Mouse (Mus musculus) cerebellum, postnatal 4 days (tissue): Measurements from ENCODE around the gene Cnih3.

Experiments
- DNase-seq, 2 experiments: peaks; one replicate each; pipeline ENCODE4 v3.0.0; 2022; ENCODE audit warnings: low spot score in 2 of 2, mixed read lengths in 1 of 2

The Cnih3 gene

DNA sequence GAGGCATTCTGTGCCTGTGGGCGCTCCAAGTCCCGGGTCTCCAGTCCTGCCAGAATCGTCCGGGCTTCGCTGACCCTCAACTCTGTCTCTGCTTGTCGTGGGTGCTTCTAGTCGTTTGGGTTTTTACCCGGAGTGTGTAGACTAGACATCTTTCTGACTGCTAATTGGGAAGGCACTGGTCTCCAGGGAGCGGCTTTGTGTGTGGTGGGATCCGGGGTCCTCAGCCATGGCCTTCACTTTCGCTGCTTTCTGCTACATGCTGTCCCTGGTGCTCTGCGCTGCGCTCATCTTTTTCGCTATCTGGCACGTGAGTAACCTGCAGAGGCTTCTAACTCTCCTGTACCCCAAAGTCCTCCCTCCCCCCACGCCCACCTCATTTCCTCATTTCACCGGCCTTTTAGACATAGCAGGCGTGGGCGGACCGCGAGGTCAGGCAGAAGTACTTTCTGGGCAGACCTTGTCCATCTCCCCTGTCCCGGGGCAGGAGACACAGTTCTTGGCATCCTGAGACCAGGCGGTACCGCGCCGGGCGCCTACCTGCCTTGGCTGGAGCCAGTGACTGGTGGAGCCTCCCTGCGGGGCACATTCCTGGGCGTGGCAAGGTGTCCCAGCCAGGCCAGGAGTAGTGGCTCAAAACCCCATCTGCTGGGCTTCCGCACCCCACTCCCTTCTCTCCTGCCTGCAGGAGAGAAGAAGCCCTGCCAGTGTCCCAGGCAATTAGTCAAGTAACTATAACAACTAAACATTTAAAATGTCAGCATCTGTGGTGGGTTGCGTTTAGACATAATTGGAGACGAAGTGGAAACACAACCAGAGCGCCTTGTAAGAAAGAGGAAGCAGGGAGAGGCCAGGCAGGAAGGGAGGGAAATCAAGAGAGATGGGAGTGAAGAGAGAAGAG lies 1.0 kb downstream of the Cnih3 start:
- DNase-seq: peak in 1 of 2 experiments; percentile 19

DNA sequence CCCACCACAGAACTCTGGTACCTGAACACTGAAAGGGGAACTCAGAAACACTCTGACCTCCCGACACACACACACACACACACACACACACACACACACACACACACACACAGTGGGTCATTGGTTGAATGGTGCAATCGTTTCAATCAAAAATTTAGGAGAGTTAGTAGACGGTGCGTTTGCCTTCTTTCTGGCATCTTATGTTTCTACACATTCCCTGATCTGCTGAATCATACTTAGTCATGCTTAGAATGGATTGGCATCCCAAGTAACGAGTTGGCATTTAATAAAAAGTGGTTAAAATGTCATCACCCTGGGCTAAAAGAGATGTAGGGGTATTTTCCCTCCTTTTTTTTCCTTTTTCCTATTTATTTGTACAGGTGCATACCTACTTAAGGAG lies 3.3 kb downstream of the Cnih3 start:
- no peak for DNase-seq

DNA sequence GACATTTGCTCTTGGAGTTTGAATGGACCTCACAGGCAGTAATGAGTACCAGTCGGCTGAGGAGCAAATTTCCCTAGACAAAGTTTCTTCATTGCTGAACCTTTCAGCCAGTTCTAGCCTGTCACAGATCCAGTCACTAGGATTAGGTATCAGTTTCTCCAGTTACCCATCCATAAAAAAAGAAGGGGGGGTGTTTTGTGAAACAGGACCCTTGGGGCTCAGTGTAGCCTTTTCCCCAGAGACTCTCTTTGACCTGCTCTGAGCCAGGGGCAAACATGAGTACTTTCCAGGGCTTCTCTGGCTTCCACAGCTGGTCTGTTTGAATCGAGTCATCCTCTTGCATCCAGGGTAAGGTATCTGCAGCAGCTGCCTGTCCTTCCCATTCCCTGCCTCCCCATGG lies 5.4 kb downstream of the Cnih3 start:
- no peak for DNase-seq

DNA sequence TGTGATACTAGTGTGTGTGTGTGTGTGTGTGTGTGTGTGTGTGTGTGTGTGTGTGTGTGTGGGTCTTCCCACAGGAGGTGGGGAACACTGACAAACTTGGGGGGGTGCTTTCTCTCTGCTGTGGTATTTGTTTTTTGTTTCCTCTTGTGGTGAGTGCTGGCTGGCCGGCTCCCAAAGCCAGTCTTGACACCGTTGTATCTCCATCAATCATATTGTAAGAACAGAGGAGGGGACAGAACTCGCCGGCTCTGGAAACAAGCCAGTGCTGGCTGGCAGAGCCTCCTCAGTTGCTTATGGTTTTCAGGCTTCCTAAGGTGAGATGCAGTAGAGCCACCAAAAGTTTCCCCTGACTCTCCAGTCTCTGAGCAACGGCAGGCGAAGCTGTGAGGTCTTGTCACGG lies 6.1 kb downstream of the Cnih3 start:
- DNase-seq: no peak

DNA sequence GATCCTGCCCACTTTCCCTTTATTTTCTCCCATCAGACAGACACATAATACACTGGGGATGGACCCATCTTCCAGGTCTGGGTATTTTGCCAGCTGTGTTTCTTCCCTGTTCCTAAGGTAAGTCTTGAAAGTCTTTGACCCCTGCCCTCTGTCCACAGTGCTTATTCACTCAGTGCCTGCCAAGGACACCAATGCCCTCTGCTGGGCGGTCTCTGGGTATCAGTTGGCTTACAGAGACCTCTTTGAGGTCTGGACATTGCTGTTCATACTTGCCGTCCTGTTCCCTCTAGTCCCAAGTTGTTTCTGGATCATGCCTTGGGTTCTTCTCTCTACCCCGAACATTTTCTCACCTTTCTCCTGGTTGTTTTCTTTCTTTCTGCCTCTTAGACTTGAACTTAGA lies 8.3 kb downstream of the Cnih3 start:
- no peak for DNase-seq

DNA sequence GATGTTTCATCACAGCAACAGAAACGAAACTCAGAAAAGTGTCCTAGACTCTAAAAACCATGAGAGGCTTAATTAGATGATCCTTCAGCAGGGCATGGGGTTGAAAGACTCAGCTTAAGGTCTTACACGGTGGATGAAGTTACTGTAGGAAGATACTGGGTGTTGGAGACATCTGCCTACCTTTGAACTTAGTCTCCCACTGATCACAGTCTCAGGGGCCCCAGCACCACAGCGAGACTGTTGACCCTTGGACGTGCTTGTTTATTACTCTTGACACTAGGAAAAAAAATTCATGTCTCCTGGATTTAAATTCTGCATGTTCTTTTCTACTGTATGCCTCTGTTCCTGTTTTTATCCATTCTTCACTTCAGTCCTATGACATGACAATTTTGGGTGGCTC lies 11.6 kb downstream of the Cnih3 start:
- DNase-seq: no peak

DNA sequence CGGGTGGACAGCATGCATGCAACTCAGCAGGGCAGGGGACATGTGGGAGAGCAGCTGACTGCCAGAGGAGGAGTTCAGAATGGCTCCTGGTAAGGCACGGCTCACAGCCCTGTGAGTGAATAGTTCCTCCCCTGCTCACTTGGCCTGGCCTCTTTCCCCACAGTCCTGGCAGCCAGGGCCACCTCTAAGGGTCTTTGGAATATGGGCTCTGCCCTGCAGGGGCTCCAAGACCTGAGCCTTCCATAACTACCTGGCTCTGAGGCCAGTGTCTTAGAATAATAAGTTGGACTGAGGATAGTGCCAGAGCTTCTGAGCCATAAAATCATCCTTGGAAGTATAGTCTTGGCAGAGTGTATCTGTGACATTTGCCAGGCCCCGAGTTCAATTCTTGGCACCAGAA lies 12.9 kb downstream of the Cnih3 start:
- peak in 1 of 2 experiments; percentile 18 for DNase-seq

DNA sequence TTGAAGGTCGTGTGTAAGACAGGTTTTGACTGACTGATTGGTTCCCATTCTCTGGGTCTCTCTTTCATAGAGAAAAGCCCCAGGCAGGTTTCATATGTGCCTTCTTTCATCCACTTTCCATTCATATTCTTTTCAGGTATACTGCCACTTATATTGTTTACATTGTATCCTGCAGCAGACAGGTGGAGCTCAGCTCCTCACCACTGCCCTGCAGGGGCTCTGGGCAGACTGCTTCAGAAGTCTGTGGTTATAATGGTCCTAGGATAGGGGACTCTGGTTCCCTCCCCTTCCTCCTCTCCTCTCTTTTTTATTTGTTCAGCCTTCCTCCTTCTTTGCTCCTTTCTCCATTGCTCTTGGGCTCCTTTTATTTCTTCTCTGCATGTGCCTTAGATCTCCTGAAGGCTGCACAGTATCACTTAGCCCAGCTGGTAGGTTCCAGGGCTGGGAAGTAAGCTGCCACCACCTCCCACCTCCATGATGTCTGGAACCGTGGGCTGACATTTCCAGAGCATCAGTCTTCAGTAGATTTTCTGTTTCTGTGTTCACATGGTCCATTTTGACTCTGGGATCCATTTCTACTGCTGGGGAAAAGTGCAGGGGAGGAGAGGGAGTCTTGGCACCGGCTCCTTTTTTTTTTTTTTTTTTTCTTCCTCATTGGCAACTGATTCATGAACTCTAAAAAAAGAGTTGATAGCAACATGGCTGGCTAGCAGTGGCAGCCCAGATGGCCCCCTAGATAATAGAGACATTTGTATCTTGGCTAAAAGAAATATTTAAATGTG lies 16.6 kb downstream of the Cnih3 start:
- DNase-seq: no peak

DNA sequence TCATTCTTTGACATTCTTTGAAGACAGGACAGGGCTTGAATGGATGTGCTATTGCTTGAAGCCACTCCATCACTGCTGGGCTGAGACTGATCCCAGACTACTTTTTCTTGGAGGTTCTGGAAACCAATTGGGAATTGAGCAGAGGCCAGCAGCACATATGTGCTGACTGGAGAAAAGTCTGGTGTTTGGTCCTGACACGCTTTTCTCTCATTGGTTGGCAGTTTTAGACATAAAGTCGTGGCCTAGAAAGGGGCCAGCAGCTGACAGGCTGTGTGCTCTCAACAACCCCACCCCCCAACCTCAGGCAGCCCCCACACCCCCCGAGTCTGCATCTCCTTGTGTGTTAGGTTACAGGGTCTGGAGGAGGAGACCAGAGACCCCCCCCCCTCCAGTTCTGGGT lies 17.9 kb downstream of the Cnih3 start:
- DNase-seq: no peak

DNA sequence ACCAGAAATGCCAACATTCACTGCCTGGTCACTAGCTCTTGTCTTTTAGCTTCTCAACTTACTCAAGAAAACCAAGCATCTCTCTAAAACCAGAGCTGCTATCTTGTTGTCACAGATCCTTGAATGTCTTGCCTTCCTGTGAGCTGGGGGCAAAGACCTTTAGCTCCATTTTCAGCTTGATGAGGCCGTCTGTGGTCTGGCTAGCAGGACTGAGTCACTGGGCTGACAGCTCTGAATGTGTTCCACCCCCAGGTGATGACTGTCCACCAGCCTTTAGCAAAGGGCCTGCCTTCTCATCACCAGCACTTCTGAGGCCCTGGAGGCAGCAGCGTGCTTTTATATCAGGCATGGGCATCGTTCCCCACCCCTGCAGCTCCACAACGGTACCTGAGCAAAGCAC lies 18.8 kb downstream of the Cnih3 start:
- no peak for DNase-seq

DNA sequence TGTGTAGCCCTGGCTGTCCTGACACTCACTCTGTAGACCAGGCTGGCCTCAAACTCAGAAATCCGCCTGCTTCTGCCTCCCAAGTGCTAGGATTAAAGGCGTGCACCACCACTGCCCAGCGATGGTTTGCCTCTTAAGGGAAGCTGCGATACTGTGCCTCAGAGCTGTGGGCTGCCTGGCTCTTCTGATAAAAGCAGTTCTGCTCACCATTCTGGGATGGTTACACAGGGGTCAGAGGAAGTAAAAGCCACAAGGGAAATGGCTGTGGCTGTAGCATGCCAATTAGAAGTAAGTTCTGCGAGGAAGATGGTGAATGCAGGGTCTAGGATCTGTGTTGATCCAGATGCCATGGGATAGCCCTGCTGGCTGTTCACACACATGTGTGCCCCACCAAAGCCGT lies 19.9 kb downstream of the Cnih3 start:
- no peak for DNase-seq

DNA sequence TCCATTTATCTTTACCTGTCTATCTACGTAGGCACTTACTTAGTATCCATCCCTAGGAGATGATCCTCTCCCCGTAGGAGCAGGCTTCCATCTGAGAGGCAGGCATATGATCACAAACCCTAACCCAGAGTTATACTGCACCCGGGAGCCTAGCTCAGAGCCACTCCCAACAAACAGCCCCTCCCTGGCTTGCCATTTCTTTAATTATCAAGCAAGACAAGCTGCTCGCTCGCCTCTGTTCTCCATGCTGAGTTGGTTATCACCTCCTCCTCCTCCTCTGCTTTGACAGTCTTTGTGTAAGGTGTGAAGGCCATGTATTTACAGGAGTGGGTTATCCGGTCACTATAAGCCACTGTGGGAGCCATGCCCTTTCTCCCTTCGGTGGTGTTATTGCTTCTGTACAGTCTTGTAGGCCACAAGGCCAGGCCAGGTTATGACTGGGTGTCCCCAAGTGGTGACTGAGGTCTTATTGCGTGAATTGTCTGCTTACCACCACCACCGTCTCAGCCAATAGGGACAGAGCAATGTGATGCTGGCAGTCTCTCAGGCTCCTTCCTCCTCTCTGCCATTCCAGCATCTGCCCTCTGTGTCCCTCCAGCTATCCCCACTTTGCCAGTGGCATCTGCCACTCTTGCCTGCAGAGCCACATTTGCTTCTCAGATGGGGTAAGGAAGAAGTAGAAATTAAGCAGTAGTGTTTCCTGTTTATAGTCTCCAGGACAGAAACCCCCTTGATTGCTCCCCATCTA lies 22.4 kb downstream of the Cnih3 start:
- DNase-seq: no peak

DNA sequence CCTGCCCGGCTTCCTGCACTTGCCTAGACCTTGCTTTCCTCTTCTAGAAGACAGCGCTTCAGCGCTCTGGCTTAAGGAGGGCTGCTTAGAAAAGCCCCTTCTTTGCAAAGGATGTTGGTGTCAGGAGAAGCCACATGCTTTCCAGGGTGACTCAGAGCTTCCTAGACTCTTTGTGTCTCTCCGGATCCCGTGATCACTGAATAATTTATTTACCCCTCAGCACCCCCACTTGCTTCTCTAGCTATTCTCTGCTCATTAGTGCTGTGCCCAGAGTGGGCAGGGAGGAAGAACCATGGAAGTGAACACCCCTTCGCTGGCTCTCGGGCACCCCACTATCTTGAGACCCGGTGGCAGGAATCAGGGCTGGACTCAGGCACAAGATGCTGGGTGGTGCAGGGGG lies 24.0 kb downstream of the Cnih3 start:
- no peak for DNase-seq

DNA sequence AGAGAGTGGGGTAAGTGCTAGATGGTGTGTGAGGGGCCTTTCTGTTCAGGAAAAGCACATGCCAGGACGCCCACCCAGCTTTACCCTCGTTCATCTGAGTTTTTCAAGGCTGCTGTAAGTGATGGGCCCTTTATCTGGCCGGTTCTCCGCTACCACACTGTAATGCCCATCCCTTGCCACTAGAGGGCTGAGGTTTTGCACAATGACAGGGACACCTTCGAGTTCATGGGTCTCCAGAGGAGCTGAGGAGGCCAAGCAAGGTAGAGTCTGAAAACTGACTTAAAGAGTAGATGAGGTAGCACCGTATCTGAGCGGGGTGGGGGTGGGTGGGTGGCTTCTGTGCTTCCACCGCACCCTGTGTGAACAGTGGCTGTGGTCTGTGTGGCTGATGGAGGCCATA lies 27.2 kb downstream of the Cnih3 start:
- peak in 1 of 2 experiments; percentile 61 for DNase-seq

DNA sequence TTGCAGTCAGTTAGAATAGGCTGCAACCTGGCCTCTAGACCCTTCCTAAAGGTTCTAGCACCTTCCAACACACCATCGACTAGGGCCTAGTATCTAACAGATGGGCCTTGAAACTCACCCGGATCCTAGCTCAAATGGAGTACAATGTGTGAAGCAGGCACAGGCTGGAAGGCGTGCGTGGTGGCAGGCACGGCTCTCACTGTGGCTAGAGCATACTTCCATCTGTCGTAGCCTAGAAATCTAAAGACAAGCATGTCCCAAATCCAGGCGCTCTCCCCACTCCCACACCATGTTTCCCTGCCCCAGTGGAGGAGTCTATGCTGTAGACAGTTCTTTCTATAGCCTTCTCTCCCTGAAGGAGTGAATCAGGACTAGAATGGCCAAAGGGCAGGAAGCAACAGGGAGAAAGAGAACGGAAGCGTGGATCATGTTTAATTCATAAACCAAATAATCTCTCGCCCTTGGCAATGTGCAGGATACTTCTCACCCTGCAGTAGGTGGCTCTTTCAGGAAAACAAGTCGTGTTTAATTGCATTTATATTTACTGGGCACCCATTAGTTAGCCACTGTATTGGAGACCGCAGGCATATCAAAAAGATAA lies 29.1 kb downstream of the Cnih3 start:
- no peak for DNase-seq

DNA sequence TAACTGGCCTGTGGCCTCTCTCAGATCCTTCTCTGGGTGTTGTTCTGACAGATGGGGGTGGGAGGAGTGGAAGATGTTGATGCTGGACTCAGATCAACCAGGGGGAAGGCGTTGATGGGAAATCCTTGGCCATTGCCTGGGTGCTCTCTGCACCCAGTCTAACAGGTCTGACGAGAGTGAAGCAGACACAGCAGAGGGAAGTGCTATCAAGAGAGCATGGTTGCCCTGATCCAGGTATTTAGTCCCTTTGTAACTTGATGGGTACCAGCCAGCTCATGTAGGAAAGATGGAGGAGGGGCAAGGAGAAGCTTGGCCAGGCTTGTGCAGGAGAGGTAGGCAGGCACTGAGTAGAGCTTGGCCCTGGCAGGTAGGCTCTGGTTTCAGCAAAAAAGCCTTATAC lies 36.8 kb downstream of the Cnih3 start:
- no peak for DNase-seq

DNA sequence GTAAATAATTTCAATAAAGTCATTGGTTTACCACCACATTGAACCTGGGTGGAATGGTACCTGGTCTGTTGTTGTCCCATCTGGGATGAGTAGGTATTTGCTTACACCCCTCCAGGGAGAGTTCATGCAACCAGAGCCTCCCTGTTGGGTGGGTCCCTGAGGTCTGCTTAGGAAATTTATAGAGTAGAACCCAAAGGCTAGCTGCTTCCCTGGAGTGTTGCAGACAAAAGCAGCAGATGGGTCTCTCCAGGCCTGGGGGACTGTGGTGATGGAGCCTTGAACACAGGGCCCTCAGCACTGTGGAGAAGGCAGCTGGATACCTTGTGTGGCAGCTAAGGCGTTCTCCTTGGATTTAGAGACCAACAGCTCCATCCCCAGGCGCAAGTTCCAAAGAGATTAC lies 40.1 kb downstream of the Cnih3 start:
- DNase-seq: no peak

DNA sequence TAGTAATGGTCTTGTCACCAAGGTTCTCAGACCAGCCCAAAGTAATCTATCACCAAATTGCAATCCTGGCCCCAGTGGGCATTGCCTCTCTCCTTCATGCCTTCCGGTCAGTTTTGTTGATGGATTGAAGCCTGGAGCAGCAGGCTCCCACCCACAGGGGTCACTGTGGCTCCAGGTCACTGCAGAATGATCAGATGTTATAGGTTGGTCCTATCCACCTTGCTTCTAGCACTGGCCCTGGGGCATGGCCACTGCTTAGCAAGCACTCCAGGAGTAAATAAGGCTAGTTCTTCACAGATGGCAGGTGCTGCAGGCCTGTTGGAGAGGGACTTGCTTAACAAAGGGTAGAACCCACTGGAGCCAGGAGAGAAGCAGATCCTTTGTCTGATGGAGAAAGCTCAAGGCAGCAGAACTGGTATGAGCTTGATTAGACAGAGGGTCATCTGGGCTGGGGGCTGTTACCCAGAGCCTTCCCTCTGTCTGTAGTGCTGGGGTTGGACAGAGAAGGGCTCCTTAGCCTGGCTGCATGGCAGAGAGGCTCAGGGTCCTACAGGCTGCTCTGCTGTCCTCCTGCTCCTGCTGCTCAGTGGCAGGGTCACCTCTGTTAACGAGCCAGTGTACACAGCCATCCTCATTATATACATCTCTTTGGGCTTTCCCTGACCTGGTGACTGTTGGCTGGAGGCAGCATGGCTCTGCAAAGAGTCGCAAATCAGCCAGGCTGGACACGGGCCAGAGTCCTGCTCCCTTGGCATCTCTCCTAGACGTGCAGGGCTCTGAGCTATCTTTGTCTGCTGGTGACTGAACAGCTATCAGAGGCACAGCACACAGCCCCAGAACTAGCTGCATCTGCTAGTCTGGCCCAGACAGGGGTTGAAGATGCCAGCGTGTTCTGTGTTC lies 41.1 kb downstream of the Cnih3 start:
- DNase-seq: peak; percentile 76 to 93

DNA sequence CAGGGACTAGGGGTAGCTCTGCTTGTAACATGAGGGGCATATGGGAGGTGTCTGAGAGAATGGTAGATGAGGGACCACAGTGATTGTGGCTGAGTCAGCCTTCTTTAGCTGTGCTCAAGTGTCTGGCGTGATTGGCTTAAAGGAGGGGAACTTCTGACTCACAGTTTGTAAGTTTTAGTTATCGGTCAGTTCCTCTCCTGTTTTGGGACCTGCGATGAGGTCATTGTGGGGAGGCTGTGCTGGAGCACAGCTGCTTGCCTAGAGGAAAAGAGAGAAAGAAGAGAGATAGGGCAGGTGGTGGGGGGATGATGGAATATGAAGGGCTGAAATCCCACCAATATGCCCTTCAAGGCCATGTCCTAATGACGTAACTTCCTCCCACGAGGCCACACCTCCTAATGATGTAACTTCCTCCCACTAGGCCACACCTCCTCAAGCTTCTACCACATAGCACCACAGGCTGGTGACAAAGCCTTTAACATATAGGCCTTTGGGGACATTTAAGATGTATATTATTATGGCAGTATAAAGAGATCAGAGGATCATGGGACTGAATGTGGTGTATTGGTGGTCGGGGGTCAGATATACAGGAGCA lies 42.9 kb downstream of the Cnih3 start:
- no peak for DNase-seq

DNA sequence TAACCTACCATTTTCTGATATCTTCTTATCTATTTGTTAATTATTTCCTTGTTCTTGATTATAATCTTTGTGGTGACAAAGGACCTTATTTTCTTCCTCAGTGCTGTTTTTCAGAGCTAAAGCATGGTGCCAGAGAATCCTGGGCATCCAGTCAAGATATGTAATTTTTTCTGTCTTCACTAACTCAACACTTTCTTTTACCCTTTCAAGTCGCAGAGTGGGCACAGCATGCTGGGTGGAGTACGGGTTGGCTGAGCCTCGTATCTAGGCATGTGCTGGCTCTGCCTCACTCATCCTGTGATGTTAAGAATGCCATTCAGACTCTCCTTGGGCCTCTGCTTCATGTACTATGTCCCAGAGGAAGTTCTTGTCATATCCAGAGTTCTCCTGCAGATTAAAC lies 46.8 kb downstream of the Cnih3 start:
- no peak for DNase-seq

DNA sequence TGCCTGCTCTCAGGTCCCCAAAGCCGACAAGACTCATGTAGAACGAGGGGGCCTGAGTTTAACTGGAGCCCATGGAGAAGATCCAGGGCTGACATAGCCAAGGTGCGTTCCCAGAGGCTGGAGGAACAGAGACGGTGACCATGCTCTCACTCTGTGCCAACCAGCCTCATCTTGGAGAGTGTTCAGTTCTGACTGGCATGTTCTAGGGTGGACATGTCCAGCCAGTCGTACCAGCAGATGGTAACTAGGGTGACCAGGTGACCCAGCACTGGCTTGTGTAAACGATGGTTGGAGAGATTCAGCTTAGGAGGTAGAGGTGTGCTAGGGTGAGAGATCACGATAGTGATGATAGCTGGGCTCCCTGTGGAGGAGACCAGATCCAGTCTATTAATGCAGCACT lies 50.6 kb downstream of the Cnih3 start:
- no peak for DNase-seq
